In the genomic region with DNA sequence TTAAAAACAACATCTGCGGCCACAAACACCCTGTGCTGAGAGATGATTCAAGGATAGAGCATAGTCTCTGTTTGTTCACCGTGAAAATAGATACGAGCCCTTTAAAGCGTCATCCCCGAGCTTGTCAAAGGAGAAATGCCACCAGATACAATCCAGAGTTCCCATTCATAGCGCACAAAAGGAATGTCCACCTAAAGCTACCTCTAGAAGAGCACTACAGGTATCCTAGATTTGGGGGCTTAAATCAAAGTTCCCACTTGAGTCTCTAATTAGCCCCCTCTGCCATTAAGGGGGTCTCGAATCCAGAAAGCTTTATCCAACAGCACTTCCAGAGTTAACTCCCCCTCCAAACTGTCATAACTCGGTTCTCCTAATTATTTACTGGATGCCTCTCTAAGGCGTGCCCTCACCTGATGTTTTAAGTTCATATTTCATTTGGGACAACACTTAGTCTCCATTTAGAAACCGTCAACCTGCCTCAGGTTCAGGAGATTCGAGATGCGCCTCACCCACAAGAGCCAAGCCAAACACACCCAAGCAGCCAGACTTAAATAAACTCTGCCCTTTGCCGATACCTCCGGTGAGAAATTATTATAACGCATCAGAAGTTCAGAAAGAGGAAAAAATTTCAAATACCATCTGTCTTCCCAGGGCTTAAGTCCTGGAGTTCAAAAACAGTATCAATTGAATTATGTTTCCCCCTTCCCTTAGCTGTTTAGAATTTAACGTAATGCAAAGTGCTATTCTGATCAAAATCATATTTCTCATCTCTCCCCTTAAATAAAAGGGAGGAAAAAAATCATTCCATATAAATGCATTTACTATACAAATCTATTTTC, we compare ENCODE assay signal across 9 mouse cellular contexts.
DNase-seq lines count a peak whose midpoint lies in the region; ATAC-seq and TF ChIP-seq lines count a peak whose summit lies in the region.
"Had no signal": no experiment of that assay in that cellular context is flagged by ENCODE, and none has a peak within 500 bp of the region (broad histone marks: within the 10 kb centered on the region; RNA-seq: fewer than 3 reads in every experiment).

No protein-coding gene starts in this region.

- no peaks in the 10 kb centered on the region for H3K36me3 ChIP-seq in lung, embryonic 14.5 days (ENCODE audit: insufficient read depth)
- H3K36me3 ChIP-seq in intestine, embryonic 15.5 days: no peaks in the 10 kb centered on the region
- H3K36me3 ChIP-seq in neural tube, embryonic 15.5 days: no peaks in the 10 kb centered on the region

- ATAC-seq in lung, embryonic 14.5 days (ENCODE audit: insufficient read depth): no peak
- no peak for ATAC-seq in intestine, embryonic 15.5 days
- ATAC-seq in neural tube, embryonic 15.5 days (ENCODE audit: low FRiP score): no peak

- H3K4me2 ChIP-seq in lung, embryonic 14.5 days: peak overlapping the region; percentile 74
- peak overlapping the region; percentile 68 for H3K4me2 ChIP-seq in intestine, embryonic 15.5 days (replicated peaks)
- peak overlapping the region; percentile 60 for H3K4me2 ChIP-seq in neural tube, embryonic 15.5 days

- H3K9ac ChIP-seq in lung, embryonic 14.5 days: no peak overlapping the region
- H3K9ac ChIP-seq in intestine, embryonic 15.5 days: no peak overlapping the region
- peak overlapping the region; percentile 51 for H3K9ac ChIP-seq in neural tube, embryonic 15.5 days (replicated peaks)

- DNase-seq in cerebellum, adult 2 months: peak; percentile 31 to 35
- DNase-seq in cerebellum, adult 8-10 months: no peak
- no peak for DNase-seq in lung, embryonic 14.5 days
- no peak for DNase-seq in lung, postnatal 14 days
- DNase-seq in layer of hippocampus, postnatal 25 days (ENCODE audit: extremely low spot score in 1 of 2, low spot score in 1 of 2): no peak
- DNase-seq in thymus, postnatal 25 days: no peak
- DNase-seq: spleen, adult 18-20 months had no signal

- peak overlapping the region; percentile 82 for H3K4me3 ChIP-seq in cerebellum, adult 2 months (replicated peaks; ENCODE audit: insufficient read depth, low read depth, low read length)
- peak overlapping the region; percentile 39 for H3K4me3 ChIP-seq in lung, embryonic 14.5 days (ENCODE audit: low read depth, low read length)
- no peak overlapping the region for H3K4me3 ChIP-seq in intestine, embryonic 15.5 days (replicated peaks)
- H3K4me3 ChIP-seq in neural tube, embryonic 15.5 days (replicated peaks): peak overlapping the region; percentile 50

- no peak for TF ChIP-seq CTCF in cerebellum, adult 2 months (IDR thresholded peaks at IDR 0.05; ENCODE audit: borderline replicate concordance, insufficient read depth, low read depth, low read length)
- TF ChIP-seq CTCF in lung, embryonic 14.5 days (IDR thresholded peaks at IDR 0.05; ENCODE audit: low read depth): no peak

- no peaks in the 10 kb centered on the region for H3K9me3 ChIP-seq in lung, embryonic 14.5 days (ENCODE audit: low read depth, low read length)
- H3K9me3 ChIP-seq in intestine, embryonic 15.5 days: no peaks in the 10 kb centered on the region
- no peaks in the 10 kb centered on the region for H3K9me3 ChIP-seq in neural tube, embryonic 15.5 days (replicated peaks)

- TF ChIP-seq POLR2A in cerebellum, adult 2 months (IDR thresholded peaks at IDR 0.05; ENCODE audit: borderline replicate concordance, insufficient read depth, low read length): no peak

- no peak overlapping the region for H3K27ac ChIP-seq in cerebellum, adult 2 months (ENCODE audit: insufficient read depth, low read length)
- H3K27ac ChIP-seq in lung, embryonic 14.5 days (ENCODE audit: low read depth): no peak overlapping the region
- no peak overlapping the region for H3K27ac ChIP-seq in intestine, embryonic 15.5 days
- H3K27ac ChIP-seq in neural tube, embryonic 15.5 days (replicated peaks): peak overlapping the region; percentile 89

- no peaks in the 10 kb centered on the region for H3K4me1 ChIP-seq in cerebellum, adult 2 months (ENCODE audit: control insufficient read depth, insufficient read depth, low read length)
- no peaks in the 10 kb centered on the region for H3K4me1 ChIP-seq in lung, embryonic 14.5 days (ENCODE audit: insufficient read depth)
- no peaks in the 10 kb centered on the region for H3K4me1 ChIP-seq in intestine, embryonic 15.5 days (replicated peaks)
- peaks cover 29% of the 10 kb centered on the region for H3K4me1 ChIP-seq in neural tube, embryonic 15.5 days

- WGBS in cerebellum, adult 2 months: 14% methylated on average over 16 of the region's 16 CpGs
- 37% methylated on average over 16 of the region's 16 CpGs for WGBS in lung, embryonic 14.5 days
- WGBS in intestine, embryonic 15.5 days: 42% methylated on average over 16 of the region's 16 CpGs
- 30% methylated on average over 16 of the region's 16 CpGs for WGBS in neural tube, embryonic 15.5 days

- no peaks in the 10 kb centered on the region for H3K27me3 ChIP-seq in cerebellum, adult 2 months (ENCODE audit: control insufficient read depth, insufficient read depth, low read length)
- peaks cover 10% of the 10 kb centered on the region for H3K27me3 ChIP-seq in lung, embryonic 14.5 days (ENCODE audit: insufficient read depth, low read length)
- H3K27me3 ChIP-seq in intestine, embryonic 15.5 days (replicated peaks): no peaks in the 10 kb centered on the region
- no peaks in the 10 kb centered on the region for H3K27me3 ChIP-seq in neural tube, embryonic 15.5 days (replicated peaks)

Comparison
In these comparisons a context has a peak if more than half of its experiments do, and no peak if none do; other contexts are left out.
1. DNase-seq: peak in cerebellum, adult 2 months (2 of 2); none in cerebellum, adult 8-10 months (single experiment), lung, embryonic 14.5 days (single experiment), lung, postnatal 14 days (single experiment), layer of hippocampus, postnatal 25 days (0 of 2) and thymus, postnatal 25 days (single experiment).
2. Peak in every context shown above with its lines, with median percentiles within 50 percentile points of each other: H3K4me2 ChIP-seq.